ENCODE assay signal across 8 mouse cellular contexts in the genomic region with DNA sequence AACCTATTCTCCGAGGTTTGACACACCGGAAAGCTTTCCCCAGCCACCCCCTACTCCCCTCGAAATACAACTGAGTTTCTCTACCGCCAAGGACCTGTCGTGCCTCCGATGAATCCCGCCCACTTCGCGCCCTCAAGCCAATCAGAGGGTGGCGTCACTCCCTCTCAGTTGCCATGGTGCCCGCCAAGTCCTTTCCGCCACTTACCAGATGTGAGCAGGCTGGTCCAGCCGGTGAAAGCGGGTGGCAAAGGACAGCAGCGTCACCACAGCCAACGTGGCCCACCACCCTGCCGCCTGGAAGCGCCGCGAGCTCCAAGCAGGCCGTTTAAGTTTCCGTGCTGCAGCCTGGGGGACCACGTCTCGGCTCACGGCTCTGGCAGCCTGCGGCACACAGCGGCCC. TPM values are rescaled to one million over a fixed set of nuclear protein-coding genes. Genes with fewer than 3 reads are reported as not detected.
A peak's percentile ranks its signal among the peaks of the same experiment; 100 is the strongest.
DNase-seq lines count a peak whose midpoint lies in the region; ATAC-seq lines count a peak whose summit lies in the region.

Gene Gstz1, plus strand, starts transcription at position 200 of the 400 bp plus-strand sequence.

- H3K27ac ChIP-seq in hindbrain, embryonic 15.5 days (replicated peaks) = peak within 1 kb of the TSS; percentile 99

- peak within 1 kb of the TSS; percentile 71 for H3K4me2 ChIP-seq in hindbrain, embryonic 15.5 days

- peak within 1 kb of the TSS; percentile 80 for H3K4me3 ChIP-seq in hindbrain, embryonic 15.5 days

- DNase-seq in T-cell, adult 2 months (ENCODE audit: low spot score) = peak; percentile 86
- DNase-seq in cerebellum, postnatal 36 days = peak; percentile 75 to 79
- DNase-seq in frontal cortex, postnatal 36 days (ENCODE audit: low spot score in 2 of 2) = peak; percentile 88 to 89
- peak; percentile 81 for DNase-seq in left cerebral cortex, adult 11 months (ENCODE audit: low spot score)
- peak; percentile 92 to 93 for DNase-seq in lung, postnatal 4 days
- peak; percentile 74 for DNase-seq in retina, postnatal 7 days (ENCODE audit: low read depth, low spot score)
- peak; percentile 63 for DNase-seq in urinary bladder, postnatal 10 days (ENCODE audit: low spot score)

- H3K27me3 ChIP-seq in hindbrain, embryonic 15.5 days = no peaks in the 10 kb centered on the region

- peaks cover 21% of the 10 kb centered on the region for H3K4me1 ChIP-seq in hindbrain, embryonic 15.5 days (replicated peaks)

- WGBS in hindbrain, embryonic 15.5 days = under 1% methylated on average over 27 of the region's 27 CpGs

- H3K9ac ChIP-seq in hindbrain, embryonic 15.5 days = peak within 1 kb of the TSS; percentile 82

- peak; percentile 88 for ATAC-seq in hindbrain, embryonic 15.5 days (ENCODE audit: low FRiP score, low read depth)

- H3K36me3 ChIP-seq in hindbrain, embryonic 15.5 days = no peaks in the 10 kb centered on the region

- H3K9me3 ChIP-seq in hindbrain, embryonic 15.5 days = no peaks in the 10 kb centered on the region

RNA-seq across cellular contexts. Expression of gene Gstz1, which starts in this region (rescaled TPM):
- 29.3 and 30.0 TPM in 2 replicates for polyA plus RNA-seq in hindbrain, embryonic 15.5 days (2015; fragmentation: Nextera tagmentation; extraction: Ambion mirVana)

Comparison
In these comparisons a context has a peak if more than half of its experiments do, and no peak if none do; other contexts are left out.
1. Peak in every context shown above with its lines: DNase-seq, ATAC-seq, H3K4me3 ChIP-seq and H3K27ac ChIP-seq.